Mouse (Mus musculus): ENCODE data around the gene Myo1b. TPM values are rescaled to one million over a fixed set of nuclear protein-coding genes. Genes with fewer than 3 reads are reported as not detected.

Gene Myo1b
- polyA plus RNA-seq, 1 experiment from 2014 or later: 117 TPM

DNA sequence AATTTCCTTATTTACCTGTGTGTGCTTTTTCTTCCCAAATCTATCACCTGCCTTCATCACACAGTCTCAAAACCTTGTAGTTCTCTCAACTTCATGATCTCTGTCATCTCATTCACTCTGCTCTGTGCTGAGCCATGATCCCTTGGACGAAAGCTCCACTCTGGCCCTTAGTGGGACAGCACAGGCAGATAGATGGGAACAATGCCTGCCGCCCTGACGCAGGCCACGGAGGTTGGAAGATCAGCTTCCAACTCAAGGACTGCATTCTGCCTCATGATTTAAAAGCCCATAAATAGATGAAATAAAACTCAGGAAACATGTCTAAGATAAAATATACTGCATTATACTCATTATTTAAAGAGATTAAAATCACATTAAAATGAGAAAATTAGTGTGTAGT is 149.6 kb downstream of the Myo1b start:
- Histone ChIP-seq H3K9ac (no peak overlapping the region), H3K36me3 (ENCODE audit: insufficient read depth) (peaks cover 84% of the 10 kb centered on the region), H3K27ac (ENCODE audit: low read depth) (no peak overlapping the region), H3K9me3 (ENCODE audit: low read depth, low read length) (no peaks in the 10 kb centered on the region), H3K4me1 (ENCODE audit: insufficient read depth) (no peaks in the 10 kb centered on the region), H3K4me2 (no peak overlapping the region), H3K27me3 (ENCODE audit: insufficient read depth, low read length) (no peaks in the 10 kb centered on the region), H3K4me3 (ENCODE audit: low read depth, low read length) (no peak overlapping the region)
- WGBS: 95% methylated on average over 4 of the region's 4 CpGs
- TF ChIP-seq CTCF (IDR thresholded peaks at IDR 0.05; ENCODE audit: low read depth): no peak
- DNase-seq (no peak), ATAC-seq (ENCODE audit: insufficient read depth) (no peak)

DNA sequence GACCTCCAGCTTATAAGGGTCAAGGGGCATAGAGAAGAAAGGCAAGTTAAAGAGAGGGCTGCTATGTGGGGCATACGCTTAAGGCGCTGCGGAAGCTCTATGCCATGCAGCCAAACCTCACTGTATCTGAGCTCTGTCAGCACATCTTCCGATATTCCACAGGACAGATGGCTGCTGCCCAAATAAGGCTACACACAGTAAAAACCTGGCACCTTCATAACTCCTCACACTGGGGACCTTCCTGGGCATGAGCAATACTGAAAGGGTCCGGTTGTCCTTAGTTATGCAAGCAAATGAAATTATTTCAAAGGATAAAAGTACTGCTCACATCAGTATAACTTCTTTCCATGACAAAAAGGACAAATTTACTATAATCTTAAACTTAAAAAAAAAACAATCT is 150.7 kb downstream of the Myo1b start:
- 70% methylated on average over 5 of the region's 5 CpGs for whole genome bisulfite sequencing
- H3K27ac ChIP-seq (ENCODE audit: low read depth): no peak overlapping the region
- H3K4me1 ChIP-seq (ENCODE audit: insufficient read depth): no peaks in the 10 kb centered on the region
- ATAC-seq (ENCODE audit: insufficient read depth): no peak
- H3K9ac ChIP-seq: no peak overlapping the region
- H3K27me3 ChIP-seq (ENCODE audit: insufficient read depth, low read length): no peaks in the 10 kb centered on the region
- no peak for TF ChIP-seq CTCF (IDR thresholded peaks at IDR 0.05; ENCODE audit: low read depth)
- H3K4me3 ChIP-seq (ENCODE audit: low read depth, low read length): no peak overlapping the region
- no peak overlapping the region for H3K4me2 ChIP-seq
- DNase-seq: no peak
- H3K36me3 ChIP-seq (ENCODE audit: insufficient read depth): peaks cover 84% of the 10 kb centered on the region
- H3K9me3 ChIP-seq (ENCODE audit: low read depth, low read length): no peaks in the 10 kb centered on the region

DNA sequence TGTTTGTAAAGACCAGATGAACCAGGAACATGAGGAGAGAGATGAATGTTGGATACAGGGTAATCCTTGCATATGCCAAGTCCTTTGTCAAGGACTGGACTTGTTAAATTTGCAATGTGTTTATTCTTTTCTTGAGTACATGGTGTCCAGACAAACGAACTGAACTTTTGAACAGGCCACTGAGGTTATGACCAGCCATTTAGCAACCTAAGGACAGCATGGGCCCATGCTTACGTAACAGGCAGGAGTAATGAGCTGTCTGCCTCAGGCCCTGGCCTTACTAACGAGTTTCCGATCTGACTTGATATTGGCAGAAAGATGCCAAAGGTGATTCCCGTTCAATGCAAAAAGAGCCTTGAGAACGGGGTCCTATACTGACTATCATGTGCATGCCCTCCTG is 156.2 kb downstream of the Myo1b start:
- Histone ChIP-seq H3K4me2 (no peak overlapping the region), H3K27ac (ENCODE audit: low read depth) (no peak overlapping the region), H3K27me3 (ENCODE audit: insufficient read depth, low read length) (no peaks in the 10 kb centered on the region), H3K4me3 (ENCODE audit: low read depth, low read length) (no peak overlapping the region), H3K9ac (no peak overlapping the region), H3K36me3 (ENCODE audit: insufficient read depth) (peaks cover 88% of the 10 kb centered on the region), H3K9me3 (ENCODE audit: low read depth, low read length) (no peaks in the 10 kb centered on the region), H3K4me1 (ENCODE audit: insufficient read depth) (no peaks in the 10 kb centered on the region)
- TF ChIP-seq CTCF (IDR thresholded peaks at IDR 0.05; ENCODE audit: low read depth): no peak
- DNase-seq: no peak
- WGBS: 76% methylated on average over 6 of the region's 6 CpGs
- ATAC-seq (ENCODE audit: insufficient read depth): no peak

- H3K9ac ChIP-seq: no peak overlapping the region
- H3K4me1 ChIP-seq (ENCODE audit: insufficient read depth): no peaks in the 10 kb centered on the region
- no peak for ATAC-seq (ENCODE audit: insufficient read depth)
- no peaks in the 10 kb centered on the region for H3K27me3 ChIP-seq (ENCODE audit: insufficient read depth, low read length)
- no peaks in the 10 kb centered on the region for H3K9me3 ChIP-seq (ENCODE audit: low read depth, low read length)
- DNase-seq: no peak
- TF ChIP-seq CTCF (IDR thresholded peaks at IDR 0.05; ENCODE audit: low read depth): no peak
- no peak overlapping the region for H3K27ac ChIP-seq (ENCODE audit: low read depth)
- H3K4me2 ChIP-seq: no peak overlapping the region
- peaks cover 91% of the 10 kb centered on the region for H3K36me3 ChIP-seq (ENCODE audit: insufficient read depth)
- WGBS: 68% methylated on average over 15 of the region's 15 CpGs
- no peak overlapping the region for H3K4me3 ChIP-seq (ENCODE audit: low read depth, low read length)
Observed at GRCm38 (mm10) chr1:51758326-51759109, 157.4 kb downstream of the Myo1b start.

DNA sequence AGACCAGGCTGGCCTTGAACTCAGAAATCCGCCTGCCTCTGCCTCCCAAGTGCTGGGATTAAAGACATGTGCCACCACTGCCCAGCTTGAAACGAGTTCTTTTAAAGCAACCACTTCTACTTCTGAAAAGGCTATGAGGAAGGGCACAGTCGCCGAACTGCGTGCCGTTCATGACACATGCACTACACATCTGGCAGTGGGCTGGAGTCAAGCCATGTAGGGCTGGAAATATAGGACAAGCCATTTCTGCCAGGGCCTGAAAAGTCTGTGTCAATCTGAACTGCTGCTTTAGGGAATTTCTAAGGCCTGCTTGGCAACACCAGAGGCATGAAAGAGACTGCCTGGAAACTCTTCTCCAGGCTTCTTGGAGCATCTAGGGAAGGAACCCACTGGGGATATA is 162.2 kb downstream of the Myo1b start:
- Histone ChIP-seq H3K4me1 (ENCODE audit: insufficient read depth) (no peaks in the 10 kb centered on the region), H3K27me3 (ENCODE audit: insufficient read depth, low read length) (no peaks in the 10 kb centered on the region), H3K27ac (ENCODE audit: low read depth) (no peak overlapping the region), H3K36me3 (ENCODE audit: insufficient read depth) (peaks cover 71% of the 10 kb centered on the region), H3K9me3 (ENCODE audit: low read depth, low read length) (no peaks in the 10 kb centered on the region), H3K4me3 (ENCODE audit: low read depth, low read length) (no peak overlapping the region), H3K4me2 (no peak overlapping the region), H3K9ac (no peak overlapping the region)
- no peak for ATAC-seq (ENCODE audit: insufficient read depth)
- no peak for DNase-seq
- 91% methylated on average over 6 of the region's 6 CpGs for WGBS
- no peak for TF ChIP-seq CTCF (IDR thresholded peaks at IDR 0.05; ENCODE audit: low read depth)

- Histone ChIP-seq H3K27me3 (ENCODE audit: insufficient read depth, low read length) (no peaks in the 10 kb centered on the region), H3K4me3 (ENCODE audit: low read depth, low read length) (no peak overlapping the region), H3K9me3 (ENCODE audit: low read depth, low read length) (no peaks in the 10 kb centered on the region), H3K36me3 (ENCODE audit: insufficient read depth) (peaks cover 62% of the 10 kb centered on the region), H3K4me2 (no peak overlapping the region), H3K4me1 (ENCODE audit: insufficient read depth) (no peaks in the 10 kb centered on the region), H3K27ac (ENCODE audit: low read depth) (no peak overlapping the region), H3K9ac (no peak overlapping the region)
- peak; percentile 76 for DNase-seq
- no peak for ATAC-seq (ENCODE audit: insufficient read depth)
- 52% methylated on average over 10 of the region's 10 CpGs for WGBS
- no peak for TF ChIP-seq CTCF (IDR thresholded peaks at IDR 0.05; ENCODE audit: low read depth)
Observed at GRCm38 (mm10) chr1:51751006-51751405, 164.9 kb downstream of the Myo1b start.

DNA sequence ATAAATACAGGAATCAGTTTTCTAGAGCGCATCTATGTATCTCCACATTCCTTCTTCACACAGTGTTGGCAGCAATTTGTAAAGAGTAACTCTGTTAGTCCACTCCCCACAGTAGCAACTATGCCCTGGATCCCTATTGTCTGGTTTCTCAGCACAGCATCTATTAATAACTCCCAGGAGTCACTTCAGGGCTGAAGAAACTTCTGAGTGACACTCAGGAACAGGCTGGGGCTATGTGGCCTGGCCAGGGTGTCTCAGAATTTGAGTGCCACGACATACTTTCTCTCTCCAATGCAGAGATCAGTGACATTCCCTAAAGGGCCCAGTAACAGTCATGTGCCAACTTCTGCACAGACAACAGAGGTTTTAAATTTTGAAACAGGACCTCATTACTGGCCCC is 167.6 kb downstream of the Myo1b start:
- Histone ChIP-seq H3K9me3 (ENCODE audit: low read depth, low read length) (no peaks in the 10 kb centered on the region), H3K4me3 (ENCODE audit: low read depth, low read length) (no peak overlapping the region), H3K4me2 (no peak overlapping the region), H3K9ac (no peak overlapping the region), H3K27me3 (ENCODE audit: insufficient read depth, low read length) (no peaks in the 10 kb centered on the region), H3K27ac (ENCODE audit: low read depth) (no peak overlapping the region), H3K4me1 (ENCODE audit: insufficient read depth) (no peaks in the 10 kb centered on the region), H3K36me3 (ENCODE audit: insufficient read depth) (peaks cover 50% of the 10 kb centered on the region)
- 76% methylated on average over 2 of the region's 2 CpGs for WGBS
- DNase-seq (no peak), ATAC-seq (ENCODE audit: insufficient read depth) (no peak)
- TF ChIP-seq CTCF (IDR thresholded peaks at IDR 0.05; ENCODE audit: low read depth): no peak
